ENCODE assay signal across 16 mouse cellular contexts in the genomic region with DNA sequence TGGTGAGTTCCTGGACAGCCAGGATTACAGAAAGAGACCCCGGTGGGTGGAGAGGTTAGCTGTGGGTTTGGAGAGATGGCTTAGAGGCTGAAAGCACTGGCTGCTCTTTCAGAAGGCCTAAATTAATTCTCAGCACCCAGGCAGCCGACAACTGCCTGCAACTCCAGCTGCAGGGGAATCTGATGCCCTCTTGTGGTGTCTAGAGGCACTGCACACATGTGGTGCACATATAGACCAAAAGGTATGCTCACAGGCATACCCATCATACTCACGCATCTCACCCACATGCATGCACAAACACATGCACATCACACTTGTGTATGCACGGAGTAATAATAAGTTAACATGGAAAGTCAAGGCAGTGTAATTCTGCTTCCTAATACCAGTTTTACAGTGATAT. TPM values are rescaled to one million over a fixed set of nuclear protein-coding genes. Genes with fewer than 3 reads are reported as not detected.
DNase-seq lines count a peak whose midpoint lies in the region; ATAC-seq and TF ChIP-seq lines count a peak whose summit lies in the region.
"Had no signal": no experiment of that assay in that cellular context is flagged by ENCODE, and none has a peak within 500 bp of the region (broad histone marks: within the 10 kb centered on the region; RNA-seq: fewer than 3 reads in every experiment).

No protein-coding gene starts in this region.

- H3K9me3 ChIP-seq in hindbrain, postnatal 0 days (ENCODE audit: low read length) = no peaks in the 10 kb centered on the region
- H3K9me3 ChIP-seq in hindbrain, embryonic 16.5 days (ENCODE audit: control insufficient read depth, low read length) = 0 out of 2 replicates have a peak, but pooled peaks cover 3% of the 10 kb centered on the region
- no peaks in the 10 kb centered on the region for H3K9me3 ChIP-seq in lung, embryonic 14.5 days (ENCODE audit: low read depth, low read length)
- H3K9me3 ChIP-seq in E14TG2a.4 (ENCODE audit: low read length) = no peaks in the 10 kb centered on the region
- H3K9me3 ChIP-seq: neural tube, embryonic 15.5 days had no signal

- H3K36me3 ChIP-seq in hindbrain, postnatal 0 days (ENCODE audit: insufficient read depth, low read length) = no peaks in the 10 kb centered on the region; the same call in 1 of the 2 replicates
- H3K36me3 ChIP-seq in hindbrain, embryonic 16.5 days (ENCODE audit: control insufficient read depth, insufficient read depth, low read length) = peaks cover 2% of the 10 kb centered on the region
- H3K36me3 ChIP-seq in lung, embryonic 14.5 days (ENCODE audit: insufficient read depth) = peaks cover 10% of the 10 kb centered on the region
- H3K36me3 ChIP-seq in E14TG2a.4 (ENCODE audit: insufficient read depth, low read length) = peaks cover 20% of the 10 kb centered on the region

- H3K4me3 ChIP-seq in hindbrain, postnatal 0 days (ENCODE audit: low read length) = no peak overlapping the region
- no peak overlapping the region for H3K4me3 ChIP-seq in hindbrain, embryonic 16.5 days (ENCODE audit: low read length)
- no peak overlapping the region for H3K4me3 ChIP-seq in lung, embryonic 14.5 days (ENCODE audit: low read depth, low read length)
- no peak overlapping the region for H3K4me3 ChIP-seq in E14TG2a.4 (replicated peaks; ENCODE audit: low read length)
- no peak overlapping the region for H3K4me3 ChIP-seq in bone marrow, adult 2 months (replicated peaks; ENCODE audit: control insufficient read depth, low read depth, low read length)
- H3K4me3 ChIP-seq: forebrain, embryonic 12.5 days; neural tube, embryonic 15.5 days had no signal

- no peak for ATAC-seq in hindbrain, postnatal 0 days
- no peak for ATAC-seq in hindbrain, embryonic 16.5 days
- ATAC-seq in lung, embryonic 14.5 days (ENCODE audit: insufficient read depth) = no peak

- no peak for TF ChIP-seq POLR2A in bone marrow, adult 2 months (IDR thresholded peaks at IDR 0.05; ENCODE audit: borderline replicate concordance, control insufficient read depth, low read depth, low read length)

- no peaks in the 10 kb centered on the region for H3K4me1 ChIP-seq in hindbrain, postnatal 0 days (ENCODE audit: insufficient read depth, low read length)
- H3K4me1 ChIP-seq in hindbrain, embryonic 16.5 days (ENCODE audit: control insufficient read depth, insufficient read depth, low read depth, low read length) = no peaks in the 10 kb centered on the region
- no peaks in the 10 kb centered on the region for H3K4me1 ChIP-seq in lung, embryonic 14.5 days (ENCODE audit: insufficient read depth)
- 0 out of 2 replicates have a peak, but pooled peaks cover 4% of the 10 kb centered on the region for H3K4me1 ChIP-seq in E14TG2a.4 (replicated peaks; ENCODE audit: low read depth, low read length)
- H3K4me1 ChIP-seq in bone marrow, adult 2 months (ENCODE audit: control insufficient read depth, insufficient read depth, low read length) = no peaks in the 10 kb centered on the region
- H3K4me1 ChIP-seq: neural tube, embryonic 15.5 days had no signal

- H3K4me2 ChIP-seq in hindbrain, postnatal 0 days (ENCODE audit: low read depth, low read length) = no peak overlapping the region
- no peak overlapping the region for H3K4me2 ChIP-seq in hindbrain, embryonic 16.5 days (ENCODE audit: low read length)
- no peak overlapping the region for H3K4me2 ChIP-seq in lung, embryonic 14.5 days
- H3K4me2 ChIP-seq: forebrain, embryonic 12.5 days; hindbrain, embryonic 14.5 days; neural tube, embryonic 15.5 days had no signal

- H3K27ac ChIP-seq in hindbrain, postnatal 0 days = no peak overlapping the region
- H3K27ac ChIP-seq in hindbrain, embryonic 16.5 days (ENCODE audit: low read depth, low read length) = no peak overlapping the region
- no peak overlapping the region for H3K27ac ChIP-seq in lung, embryonic 14.5 days (ENCODE audit: low read depth)
- H3K27ac ChIP-seq in bone marrow, adult 2 months (ENCODE audit: control insufficient read depth, insufficient read depth, low read depth, low read length, poor library complexity) = no peak overlapping the region
- H3K27ac ChIP-seq: forebrain, embryonic 12.5 days; hindbrain, embryonic 14.5 days; neural tube, embryonic 15.5 days had no signal

- TF ChIP-seq CTCF in hindbrain, postnatal 0 days (IDR thresholded peaks at IDR 0.05; ENCODE audit: low read depth) = peak; percentile 48
- peak; percentile 44; the same call in 1 of the 2 replicates for TF ChIP-seq CTCF in lung, embryonic 14.5 days (IDR thresholded peaks at IDR 0.05; ENCODE audit: low read depth)
- TF ChIP-seq CTCF in E14TG2a.4 (conservative IDR thresholded peaks at IDR 0.05; ENCODE audit: low read length) = peak; percentile 73
- TF ChIP-seq CTCF in bone marrow, adult 2 months (IDR thresholded peaks at IDR 0.05; ENCODE audit: control insufficient read depth, insufficient read depth, low read length) = peak; percentile 13; the same call in 1 of the 2 replicates

- intact Hi-C loops in left cerebral cortex, postnatal 36 days (cut with DNase I) = no loop called here

- 92% methylated on average over 4 of the region's 4 CpGs for WGBS in hindbrain, postnatal 0 days
- 98% methylated on average over 4 of the region's 4 CpGs for WGBS in hindbrain, embryonic 16.5 days
- 98% methylated on average over 4 of the region's 4 CpGs for WGBS in lung, embryonic 14.5 days
- WGBS in bone marrow, adult 2 months = 89% methylated on average over 4 of the region's 4 CpGs

- H3K9ac ChIP-seq in hindbrain, postnatal 0 days (replicated peaks; ENCODE audit: low read length) = no peak overlapping the region
- no peak overlapping the region for H3K9ac ChIP-seq in hindbrain, embryonic 16.5 days (ENCODE audit: low read depth, low read length)
- H3K9ac ChIP-seq in lung, embryonic 14.5 days = no peak overlapping the region
- H3K9ac ChIP-seq: forebrain, embryonic 12.5 days; hindbrain, embryonic 14.5 days; neural tube, embryonic 15.5 days had no signal

- no peak for DNase-seq in hindbrain, postnatal 0 days (ENCODE audit: low spot score)
- no peak for DNase-seq in lung, embryonic 14.5 days
- DNase-seq in lung, postnatal 14 days = no peak
- no peak for DNase-seq in left cerebral cortex, postnatal 36 days (ENCODE audit: low spot score in 2 of 2)
- no peak for DNase-seq in urinary bladder, adult 2 months (ENCODE audit: low spot score)
- DNase-seq: adrenal gland, adult 2 months; cerebellum, adult 9-10 months; embryo, embryonic 11 days; heart, adult 11 months; kidney, adult 9 months had no signal

- no peaks in the 10 kb centered on the region for H3K27me3 ChIP-seq in hindbrain, postnatal 0 days (ENCODE audit: insufficient read depth, low read length)
- H3K27me3 ChIP-seq in hindbrain, embryonic 16.5 days (replicated peaks; ENCODE audit: control insufficient read depth, insufficient read depth, low read length) = no peaks in the 10 kb centered on the region
- no peaks in the 10 kb centered on the region for H3K27me3 ChIP-seq in lung, embryonic 14.5 days (ENCODE audit: insufficient read depth, low read length)
- H3K27me3 ChIP-seq in E14TG2a.4 (ENCODE audit: insufficient read depth, low read length) = no peaks in the 10 kb centered on the region
- H3K27me3 ChIP-seq: forebrain, embryonic 12.5 days; neural tube, embryonic 15.5 days had no signal

RNA-seq across cellular contexts. Expression of gene Polr1d, which starts 38.8 kb away (rescaled TPM):
- total RNA-seq in hindbrain, postnatal 0 days (2014; rRNA removed) = 53.7 and 55.0 TPM in 2 replicates
- polyA plus RNA-seq in hindbrain, postnatal 0 days (2015; fragmentation: Nextera tagmentation; extraction: Ambion mirVana) = 103 and 106 TPM in 2 replicates
- polyA plus RNA-seq in hindbrain, embryonic 16.5 days (2015; fragmentation: Nextera tagmentation; extraction: Ambion mirVana) = 96.0 and 105 TPM in 2 replicates
- 123 and 127 TPM in 2 replicates for polyA plus RNA-seq in lung, embryonic 14.5 days (2014; fragmentation: Nextera tagmentation; extraction: Ambion mirVana)
- 67.3 and 100 TPM in 2 replicates for polyA plus RNA-seq in bone marrow, adult 2 months (2011; ENCODE audit: insufficient read depth, insufficient read length, low replicate concordance, missing spikeins)
- 10 to 100 TPM; 61.3 to 78.1 TPM for total RNA-seq in left cerebral cortex, postnatal 36 days (2021)
- polyA plus RNA-seq in urinary bladder, adult 2 months (2012; rRNA removed) = 116 and 126 TPM in 2 replicates

RNA-seq across cellular contexts. Expression of gene Lnx2, which starts 39.2 kb away (rescaled TPM):
- total RNA-seq in hindbrain, postnatal 0 days (2014; rRNA removed) = 7.4 and 9.7 TPM in 2 replicates
- 3.0 and 3.3 TPM in 2 replicates for polyA plus RNA-seq in hindbrain, postnatal 0 days (2015; fragmentation: Nextera tagmentation; extraction: Ambion mirVana)
- 4.5 and 6.2 TPM in 2 replicates for polyA plus RNA-seq in hindbrain, embryonic 16.5 days (2015; fragmentation: Nextera tagmentation; extraction: Ambion mirVana)
- polyA plus RNA-seq in lung, embryonic 14.5 days (2014; fragmentation: Nextera tagmentation; extraction: Ambion mirVana) = 19.3 and 19.9 TPM in 2 replicates
- polyA plus RNA-seq in bone marrow, adult 2 months (2011; ENCODE audit: insufficient read depth, insufficient read length, low replicate concordance, missing spikeins) = 3.6 and 3.8 TPM in 2 replicates
- 1 to 10 TPM; 5.0 to 5.8 TPM for total RNA-seq in left cerebral cortex, postnatal 36 days (2021)
- 9.6 and 13.6 TPM in 2 replicates for polyA plus RNA-seq in urinary bladder, adult 2 months (2012; rRNA removed)

Comparison
In these comparisons a context has a peak if more than half of its experiments do, and no peak if none do; other contexts are left out.
1. CTCF ChIP-seq: peak in every context shown above with its lines; median percentile 73 in E14TG2a.4; 48 in hindbrain, postnatal 0 days; 44 in lung, embryonic 14.5 days; 13 in bone marrow, adult 2 months.